Mouse (Mus musculus) liver, adult 2 months (tissue): ENCODE data around the gene Ugt1a9. TPM values are rescaled to one million over a fixed set of nuclear protein-coding genes. Genes with fewer than 3 reads are reported as not detected.

Experiments
- DNase-seq: peaks from one replicate; pipeline ENCODE4 v3.0.0-alpha.2; 2011; ENCODE audit warnings: low read depth, low spot score; ENCODE audit errors: extremely low read depth
- H3K27ac ChIP-seq: fragments of 200-500 bp; replicated peaks from 2 replicates; pipeline ENCODE4 v1.5.1; 2012; ENCODE audit warnings: low read depth, mild to moderate bottlenecking, control low read depth, inconsistent platforms, low read length; ENCODE audit not compliant: insufficient read depth
- H3K27me3 ChIP-seq: fragments of 200-500 bp; 2 replicates; pipeline ENCODE4 v1.6.1; 2012; ENCODE audit warnings: mild to moderate bottlenecking, moderate library complexity, low read length, inconsistent platforms; ENCODE audit not compliant: control insufficient read depth, insufficient read depth
- H3K36me3 ChIP-seq: fragments of 200-500 bp; 2 replicates; pipeline ENCODE4 v1.6.1; 2012; ENCODE audit warnings: low read length, inconsistent platforms; ENCODE audit not compliant: control insufficient read depth, insufficient read depth
- H3K4me1 ChIP-seq: fragments of 200-500 bp; 2 replicates; pipeline ENCODE4 v1.6.1; 2011; ENCODE audit warnings: low read length; ENCODE audit not compliant: control insufficient read depth, insufficient read depth
- H3K4me3 ChIP-seq: fragments of 200-500 bp; 2 replicates; pipeline ENCODE4 v1.5.1; 2011; ENCODE audit warnings: low read depth, mild to moderate bottlenecking, control low read depth, low read length, moderate library complexity; ENCODE audit not compliant: insufficient read depth
- H3K79me2 ChIP-seq: fragments of 200-500 bp; 2 replicates; pipeline ENCODE4 v1.6.1; 2012; ENCODE audit warnings: inconsistent platforms, mild to moderate bottlenecking, low read length, moderate library complexity; ENCODE audit not compliant: control insufficient read depth, insufficient read depth
- H3K9ac ChIP-seq: fragments of 200-500 bp; 2 replicates; pipeline ENCODE4 v1.6.1; 2012; ENCODE audit warnings: low read depth, mild to moderate bottlenecking, control low read depth, inconsistent platforms, low read length
- CTCF ChIP-seq: fragments of 200-500 bp; IDR thresholded peaks from 2 replicates; pipeline ENCODE4 v1.5.1; 2011; ENCODE audit warnings: low read depth, low read length, control low read depth
- POLR2A ChIP-seq: fragments of 200-500 bp; IDR thresholded peaks from 2 replicates; pipeline ENCODE4 v1.6.1; 2011; ENCODE audit warnings: low read length, control low read depth; ENCODE audit not compliant: insufficient read depth; ENCODE audit errors: extremely low read depth
- WGBS: fragments of 180-500 bp; shearing (Covaris S2); methylation state at CpG from one replicate; pipeline ENCODE4 v1.1.7; 2018; 5-methylcytosine and 5-hydroxymethylcytosine counted together
- polyA plus RNA-seq: library from polyadenylated mRNA; depleted of rRNA; stranded (reverse); fragments of >200 nt; gene quantifications from 2 replicates; pipeline ENCODE4 v1.2.3, GENCODE M21; 2012
- total RNA-seq: library from RNA; depleted of rRNA; stranded (reverse); fragments of >200 nt; gene quantifications from 2 replicates; pipeline ENCODE4 v1.2.3, GENCODE M21; 2014

Ugt1a9 gene
- total and polyA plus RNA-seq, 2 experiments, result 142 to 177 TPM

- TF ChIP-seq CTCF (no peak), POLR2A (no peak)
- H3K4me1 ChIP-seq, result peaks cover 11% of the 10 kb centered on the region
- no peak overlapping the region for H3K9ac ChIP-seq
- no peaks in the 10 kb centered on the region for H3K27me3 ChIP-seq
- no peaks in the 10 kb centered on the region for H3K79me2 ChIP-seq
- H3K36me3 ChIP-seq, result no peaks in the 10 kb centered on the region
- H3K27ac ChIP-seq, result no peak overlapping the region
- no peak overlapping the region for H3K4me3 ChIP-seq
- WGBS, result 70% methylated on average over 4 of the region's 4 CpGs
- DNase-seq, result no peak
Observed at GRCm38 (mm10) chr1:88248658-88249057, 178.1 kb downstream of the Ugt1a9 start.

- no peak overlapping the region for H3K27ac ChIP-seq
- 81% methylated on average over 7 of the region's 7 CpGs for WGBS
- H3K9ac ChIP-seq, result no peak overlapping the region
- no peaks in the 10 kb centered on the region for H3K36me3 ChIP-seq
- TF ChIP-seq POLR2A (no peak), CTCF (no peak)
- no peak overlapping the region for H3K4me3 ChIP-seq
- H3K27me3 ChIP-seq, result no peaks in the 10 kb centered on the region
- DNase-seq, result no peak
- H3K79me2 ChIP-seq, result no peaks in the 10 kb centered on the region
- peaks cover 11% of the 10 kb centered on the region for H3K4me1 ChIP-seq
Observed at GRCm38 (mm10) chr1:88249596-88249995, 179.0 kb downstream of the Ugt1a9 start.

GRCm38 (mm10) chr1:88250023-88250422, 179.4 kb downstream of the Ugt1a9 start:
- WGBS, result 85% methylated on average over 5 of the region's 5 CpGs
- H3K9ac ChIP-seq, result no peak overlapping the region
- H3K4me3 ChIP-seq, result no peak overlapping the region
- H3K79me2 ChIP-seq, result no peaks in the 10 kb centered on the region
- peaks cover 11% of the 10 kb centered on the region for H3K4me1 ChIP-seq
- H3K36me3 ChIP-seq, result no peaks in the 10 kb centered on the region
- H3K27me3 ChIP-seq, result no peaks in the 10 kb centered on the region
- no peak overlapping the region for H3K27ac ChIP-seq
- no peak for DNase-seq
- TF ChIP-seq POLR2A, result no peak
- no peak for TF ChIP-seq CTCF

GRCm38 (mm10) chr1:88253106-88253505, 182.5 kb downstream of the Ugt1a9 start:
- WGBS, result 44% methylated on average over 8 of the region's 8 CpGs
- Histone ChIP-seq H3K79me2 (no peaks in the 10 kb centered on the region), H3K4me3 (no peak overlapping the region), H3K36me3 (no peaks in the 10 kb centered on the region), H3K27ac (peak overlapping the region; percentile 0), H3K9ac (no peak overlapping the region), H3K27me3 (no peaks in the 10 kb centered on the region), H3K4me1 (peaks cover 11% of the 10 kb centered on the region)
- TF ChIP-seq CTCF (no peak), POLR2A (no peak)
- DNase-seq, result peak; percentile 62

GRCm38 (mm10) chr1:88253540-88253939, 182.9 kb downstream of the Ugt1a9 start:
- TF ChIP-seq CTCF, result no peak
- no peak for TF ChIP-seq POLR2A
- Histone ChIP-seq H3K4me1 (peaks cover 11% of the 10 kb centered on the region), H3K4me3 (no peak overlapping the region), H3K27me3 (no peaks in the 10 kb centered on the region), H3K36me3 (no peaks in the 10 kb centered on the region), H3K27ac (peak overlapping the region; percentile 2; the same call in 1 of the 2 replicates), H3K9ac (no peak overlapping the region), H3K79me2 (no peaks in the 10 kb centered on the region)
- 44% methylated on average over 6 of the region's 6 CpGs for WGBS
- peak; percentile 98 for DNase-seq

GRCm38 (mm10) chr1:88254793-88255465, 184.3 kb downstream of the Ugt1a9 start:
- DNase-seq, result no peak
- H3K27ac ChIP-seq, result no peak overlapping the region
- no peaks in the 10 kb centered on the region for H3K27me3 ChIP-seq
- 87% methylated on average over 12 of the region's 12 CpGs for WGBS
- peaks cover 21% of the 10 kb centered on the region for H3K4me1 ChIP-seq
- no peak overlapping the region for H3K9ac ChIP-seq
- TF ChIP-seq POLR2A, result no peak
- TF ChIP-seq CTCF, result no peak
- no peaks in the 10 kb centered on the region for H3K36me3 ChIP-seq
- no peaks in the 10 kb centered on the region for H3K79me2 ChIP-seq
- no peak overlapping the region for H3K4me3 ChIP-seq
